Mouse (Mus musculus): ENCODE data around the gene Gpr12. TPM values are rescaled to one million over a fixed set of nuclear protein-coding genes. Genes with fewer than 3 reads are reported as not detected.
"Not testable (repeated sequence)": the region's sequence is repeated elsewhere in the genome, so short reads cannot be mapped to it uniquely, and the experiment has no call there.

The Gpr12 gene
- polyA plus RNA-seq, 1 experiment = 0.08 TPM

GRCm38 (mm10) chr5:146599970-146600369, 14.9 kb upstream of the Gpr12 start:
- no peak overlapping the region for H3K27ac ChIP-seq (ENCODE audit: control insufficient read depth, insufficient read depth, low read length)
- TF ChIP-seq CTCF (IDR thresholded peaks at IDR 0.05; ENCODE audit: borderline replicate concordance, control insufficient read depth, extremely low read depth, insufficient read depth, low read length, poor library complexity) (no peak), POLR2A (IDR thresholded peaks at IDR 0.05; ENCODE audit: control insufficient read depth, extremely low read depth, insufficient read depth, low read length, poor library complexity) (no peak)
- no peaks in the 10 kb centered on the region for H3K36me3 ChIP-seq (ENCODE audit: control insufficient read depth, insufficient read depth, low read length)
- no peaks in the 10 kb centered on the region for H3K27me3 ChIP-seq (ENCODE audit: control insufficient read depth, insufficient read depth, low read length)
- H3K4me3 ChIP-seq (ENCODE audit: control insufficient read depth, insufficient read depth, low read length) = no peak overlapping the region
- DNase-seq = no peak
- no peaks in the 10 kb centered on the region for H3K4me1 ChIP-seq (replicated peaks; ENCODE audit: control insufficient read depth, insufficient read depth, low read length)
- 89% methylated on average over 5 of the region's 5 CpGs for WGBS

GRCm38 (mm10) chr5:146599216-146599615, 14.2 kb upstream of the Gpr12 start:
- H3K4me3 ChIP-seq (ENCODE audit: control insufficient read depth, insufficient read depth, low read length); H3K36me3 ChIP-seq (ENCODE audit: control insufficient read depth, insufficient read depth, low read length); DNase-seq; H3K4me1 ChIP-seq (replicated peaks; ENCODE audit: control insufficient read depth, insufficient read depth, low read length); H3K27ac ChIP-seq (ENCODE audit: control insufficient read depth, insufficient read depth, low read length); H3K27me3 ChIP-seq (ENCODE audit: control insufficient read depth, insufficient read depth, low read length): not testable (repeated sequence)
- WGBS = 96% methylated on average over 7 of the region's 7 CpGs

- no peak for DNase-seq
- no peak for TF ChIP-seq POLR2A (IDR thresholded peaks at IDR 0.05; ENCODE audit: control insufficient read depth, extremely low read depth, insufficient read depth, low read length, poor library complexity)
- TF ChIP-seq CTCF (IDR thresholded peaks at IDR 0.05; ENCODE audit: borderline replicate concordance, control insufficient read depth, extremely low read depth, insufficient read depth, low read length, poor library complexity) = no peak
- no peaks in the 10 kb centered on the region for H3K36me3 ChIP-seq (ENCODE audit: control insufficient read depth, insufficient read depth, low read length)
- H3K4me1 ChIP-seq (replicated peaks; ENCODE audit: control insufficient read depth, insufficient read depth, low read length) = no peaks in the 10 kb centered on the region
- WGBS = 92% methylated on average over 27 of the region's 27 CpGs
- H3K27ac ChIP-seq (ENCODE audit: control insufficient read depth, insufficient read depth, low read length) = no peak overlapping the region
- no peaks in the 10 kb centered on the region for H3K27me3 ChIP-seq (ENCODE audit: control insufficient read depth, insufficient read depth, low read length)
- no peak overlapping the region for H3K4me3 ChIP-seq (ENCODE audit: control insufficient read depth, insufficient read depth, low read length)
Observed at GRCm38 (mm10) chr5:146598215-146599119, 13.4 kb upstream of the Gpr12 start.

- no peak for DNase-seq
- TF ChIP-seq CTCF (IDR thresholded peaks at IDR 0.05; ENCODE audit: borderline replicate concordance, control insufficient read depth, extremely low read depth, insufficient read depth, low read length, poor library complexity) (no peak), POLR2A (IDR thresholded peaks at IDR 0.05; ENCODE audit: control insufficient read depth, extremely low read depth, insufficient read depth, low read length, poor library complexity) (no peak)
- WGBS = 71% methylated on average over 10 of the region's 10 CpGs
- Histone ChIP-seq H3K4me3 (ENCODE audit: control insufficient read depth, insufficient read depth, low read length) (no peak overlapping the region), H3K27me3 (ENCODE audit: control insufficient read depth, insufficient read depth, low read length) (no peaks in the 10 kb centered on the region), H3K36me3 (ENCODE audit: control insufficient read depth, insufficient read depth, low read length) (no peaks in the 10 kb centered on the region), H3K4me1 (replicated peaks; ENCODE audit: control insufficient read depth, insufficient read depth, low read length) (no peaks in the 10 kb centered on the region), H3K27ac (ENCODE audit: control insufficient read depth, insufficient read depth, low read length) (no peak overlapping the region)
Observed at GRCm38 (mm10) chr5:146597503-146597874, 12.4 kb upstream of the Gpr12 start.

- Histone ChIP-seq H3K4me1 (replicated peaks; ENCODE audit: control insufficient read depth, insufficient read depth, low read length) (no peaks in the 10 kb centered on the region), H3K27me3 (ENCODE audit: control insufficient read depth, insufficient read depth, low read length) (no peaks in the 10 kb centered on the region), H3K36me3 (ENCODE audit: control insufficient read depth, insufficient read depth, low read length) (no peaks in the 10 kb centered on the region), H3K4me3 (ENCODE audit: control insufficient read depth, insufficient read depth, low read length) (no peak overlapping the region), H3K27ac (ENCODE audit: control insufficient read depth, insufficient read depth, low read length) (no peak overlapping the region)
- WGBS = 41% methylated on average over 18 of the region's 18 CpGs
- DNase-seq = no peak
- TF ChIP-seq POLR2A (IDR thresholded peaks at IDR 0.05; ENCODE audit: control insufficient read depth, extremely low read depth, insufficient read depth, low read length, poor library complexity) (no peak), CTCF (IDR thresholded peaks at IDR 0.05; ENCODE audit: borderline replicate concordance, control insufficient read depth, extremely low read depth, insufficient read depth, low read length, poor library complexity) (no peak)
Observed at GRCm38 (mm10) chr5:146596612-146597502, 11.8 kb upstream of the Gpr12 start.

GRCm38 (mm10) chr5:146592580-146592979, 7.5 kb upstream of the Gpr12 start:
- no peak for DNase-seq
- Histone ChIP-seq H3K4me1 (replicated peaks; ENCODE audit: control insufficient read depth, insufficient read depth, low read length) (no peaks in the 10 kb centered on the region; the same call in 1 of the 2 replicates), H3K27ac (ENCODE audit: control insufficient read depth, insufficient read depth, low read length) (no peak overlapping the region), H3K27me3 (ENCODE audit: control insufficient read depth, insufficient read depth, low read length) (no peaks in the 10 kb centered on the region), H3K36me3 (ENCODE audit: control insufficient read depth, insufficient read depth, low read length) (no peaks in the 10 kb centered on the region), H3K4me3 (ENCODE audit: control insufficient read depth, insufficient read depth, low read length) (no peak overlapping the region)
- WGBS = 79% methylated on average over 5 of the region's 5 CpGs
- no peak for TF ChIP-seq POLR2A (IDR thresholded peaks at IDR 0.05; ENCODE audit: control insufficient read depth, extremely low read depth, insufficient read depth, low read length, poor library complexity)
